Mouse (Mus musculus): ENCODE data around the gene Fosl1. TPM values are rescaled to one million over a fixed set of nuclear protein-coding genes. Genes with fewer than 3 reads are reported as not detected.
"Not testable (repeated sequence)": the region's sequence is repeated elsewhere in the genome, so short reads cannot be mapped to it uniquely, and the experiment has no call there.

The Fosl1 gene
- polyA plus RNA-seq, 1 experiment from 2014 or later, result not detected

- not testable (repeated sequence) for H3K4me3 ChIP-seq (replicated peaks)
Observed at GRCm38 (mm10) chr19:5493301-5493721, 46.0 kb downstream of the Fosl1 start.

GRCm38 (mm10) chr19:5494314-5494713 is 47.0 kb downstream of the Fosl1 start:
- Histone ChIP-seq H3K9me3 (no peaks in the 10 kb centered on the region), H3K4me1 (replicated peaks) (peaks cover 18% of the 10 kb centered on the region), H3K36me3 (peaks cover 64% of the 10 kb centered on the region), H3K4me2 (no peak overlapping the region), H3K9ac (replicated peaks) (no peak overlapping the region), H3K27me3 (no peaks in the 10 kb centered on the region), H3K4me3 (replicated peaks) (no peak overlapping the region), H3K27ac (no peak overlapping the region)
- no peak for ATAC-seq (ENCODE audit: insufficient number of reproducible peaks, insufficient read depth, low FRiP score, low TSS enrichment, low read depth)
- WGBS, result 82% methylated on average over 3 of the region's 3 CpGs

More at GRCm38 (mm10) chr19:5493301-5493721, 46.0 kb downstream of the Fosl1 start:
- WGBS, result 71% methylated on average over 9 of the region's 9 CpGs
- not testable (repeated sequence) for H3K9ac ChIP-seq (replicated peaks); H3K27ac ChIP-seq; H3K27me3 ChIP-seq; H3K9me3 ChIP-seq; H3K4me2 ChIP-seq; ATAC-seq (ENCODE audit: insufficient number of reproducible peaks, insufficient read depth, low FRiP score, low TSS enrichment, low read depth)
- H3K36me3 ChIP-seq, result peaks cover 64% of the 10 kb centered on the region
- H3K4me1 ChIP-seq (replicated peaks), result peaks cover 21% of the 10 kb centered on the region

DNA sequence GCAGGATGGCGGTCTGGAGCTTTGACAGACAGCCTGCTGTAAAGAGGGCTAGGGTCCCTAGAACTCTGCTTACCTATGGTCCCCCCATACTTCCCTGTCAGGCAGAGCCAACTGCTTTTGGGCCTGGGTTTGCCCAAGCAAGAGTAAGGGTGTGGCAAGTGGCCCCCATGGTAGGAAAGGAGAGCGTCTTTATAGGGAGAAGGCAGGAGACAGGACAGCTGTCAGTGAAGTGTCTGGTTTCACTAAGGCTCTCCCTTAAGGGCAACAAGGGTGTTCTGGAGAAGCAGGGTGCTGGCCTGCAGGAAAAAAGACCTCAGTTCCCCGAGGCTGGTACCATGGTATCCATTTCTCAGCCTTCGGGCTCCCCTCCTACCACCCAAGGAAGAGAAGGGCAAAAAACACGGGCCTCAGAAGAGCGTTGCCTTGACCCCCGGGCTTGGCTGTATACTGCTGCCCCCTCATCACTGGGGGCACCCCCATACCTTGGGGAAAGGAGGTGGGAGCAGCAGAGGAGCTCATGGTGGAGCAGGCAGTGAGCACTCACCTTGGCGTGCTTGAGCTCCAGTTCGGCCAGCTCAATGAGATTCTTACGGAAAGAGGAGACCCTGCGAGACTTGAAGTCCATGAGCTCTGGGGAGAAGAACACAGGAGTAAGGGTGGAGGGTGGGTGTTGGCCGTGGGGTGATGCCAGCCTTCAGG is 48.2 kb downstream of the Fosl1 start:
- H3K4me3 ChIP-seq (replicated peaks), result no peak overlapping the region
- no peak overlapping the region for H3K4me2 ChIP-seq
- no peaks in the 10 kb centered on the region for H3K27me3 ChIP-seq
- H3K9me3 ChIP-seq, result no peaks in the 10 kb centered on the region
- H3K4me1 ChIP-seq (replicated peaks), result peaks cover 14% of the 10 kb centered on the region
- ATAC-seq (ENCODE audit: insufficient number of reproducible peaks, insufficient read depth, low FRiP score, low TSS enrichment, low read depth), result no peak
- 83% methylated on average over 12 of the region's 12 CpGs for WGBS
- peaks cover 64% of the 10 kb centered on the region for H3K36me3 ChIP-seq
- H3K9ac ChIP-seq (replicated peaks), result no peak overlapping the region
- H3K27ac ChIP-seq, result no peak overlapping the region

GRCm38 (mm10) chr19:5496052-5496370 is 48.7 kb downstream of the Fosl1 start:
- Histone ChIP-seq H3K4me2 (no peak overlapping the region), H3K36me3 (peaks cover 64% of the 10 kb centered on the region), H3K9me3 (no peaks in the 10 kb centered on the region), H3K9ac (replicated peaks) (no peak overlapping the region), H3K27ac (no peak overlapping the region), H3K4me3 (replicated peaks) (no peak overlapping the region), H3K4me1 (replicated peaks) (peaks cover 14% of the 10 kb centered on the region), H3K27me3 (no peaks in the 10 kb centered on the region)
- no peak for ATAC-seq (ENCODE audit: insufficient number of reproducible peaks, insufficient read depth, low FRiP score, low TSS enrichment, low read depth)
- 82% methylated on average over 16 of the region's 16 CpGs for WGBS

GRCm38 (mm10) chr19:5500330-5500875 is 53.1 kb downstream of the Fosl1 start:
- Histone ChIP-seq H3K36me3 (peaks cover 29% of the 10 kb centered on the region), H3K27me3 (no peaks in the 10 kb centered on the region), H3K9me3 (no peaks in the 10 kb centered on the region), H3K27ac (no peak overlapping the region), H3K9ac (replicated peaks) (no peak overlapping the region), H3K4me2 (no peak overlapping the region), H3K4me3 (replicated peaks) (no peak overlapping the region), H3K4me1 (replicated peaks) (no peaks in the 10 kb centered on the region)
- no peak for ATAC-seq (ENCODE audit: insufficient number of reproducible peaks, insufficient read depth, low FRiP score, low TSS enrichment, low read depth)
- 84% methylated on average over 2 of the region's 2 CpGs for WGBS

DNA sequence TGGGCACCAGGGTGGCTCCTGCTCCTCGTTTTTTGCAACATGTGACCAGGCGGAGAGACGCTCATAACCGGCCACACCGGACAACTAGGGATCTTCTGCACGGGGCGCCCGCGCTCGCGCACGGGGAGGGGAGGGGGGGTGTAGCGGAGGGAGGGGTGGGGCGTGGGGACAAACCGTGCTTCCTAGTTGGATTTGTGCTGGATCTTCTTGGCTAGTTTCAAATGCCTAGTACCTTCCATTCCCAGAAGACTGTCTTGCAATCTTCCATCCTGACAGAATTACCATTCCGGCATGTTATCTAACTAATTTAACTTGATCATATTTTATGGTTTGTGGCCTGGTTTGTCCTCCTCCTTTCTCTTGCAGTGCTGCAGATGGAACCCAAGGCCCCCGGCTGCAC is 56.3 kb downstream of the Fosl1 start, which contains the start of gene 1700020D05Rik:
1700020D05Rik (minus strand) TSS at position 101 of the 400 bp plus-strand sequence.
- no peak within 1 kb of the TSS for H3K9ac ChIP-seq (replicated peaks)
- no peak for ATAC-seq (ENCODE audit: insufficient number of reproducible peaks, insufficient read depth, low FRiP score, low TSS enrichment, low read depth)
- H3K36me3 ChIP-seq, result no peaks in the 10 kb centered on the region; the same call in 1 of the 2 replicates
- peaks cover 7% of the 10 kb centered on the region; the same call in 1 of the 2 replicates for H3K9me3 ChIP-seq
- H3K27ac ChIP-seq, result no peak within 1 kb of the TSS
- H3K4me2 ChIP-seq, result no peak within 1 kb of the TSS
- H3K4me3 ChIP-seq (replicated peaks), result no peak within 1 kb of the TSS
- no peaks in the 10 kb centered on the region for H3K4me1 ChIP-seq (replicated peaks)
- WGBS, result 60% methylated on average over 17 of the region's 17 CpGs
- H3K27me3 ChIP-seq, result no peaks in the 10 kb centered on the region

Other genes starting within 250 kb of the Fosl1 start
- gene Pacs1, start 174.4 kb upstream of the Fosl1 start, polyA plus RNA-seq (2016; fragmentation: Nextera tagmentation; extraction: Ambion mirVana), result 25.9 and 32.2 TPM in 2 replicates
- 380 and 389 TPM in 2 replicates for gene Sf3b2, start 152.1 kb upstream of the Fosl1 start, polyA plus RNA-seq (2016; fragmentation: Nextera tagmentation; extraction: Ambion mirVana)
- 6.1 and 6.7 TPM in 2 replicates for gene Gal3st3, start 149.2 kb upstream of the Fosl1 start, polyA plus RNA-seq (2016; fragmentation: Nextera tagmentation; extraction: Ambion mirVana)
- gene Catsper1, start 111.8 kb upstream of the Fosl1 start, polyA plus RNA-seq (2016; fragmentation: Nextera tagmentation; extraction: Ambion mirVana), result not detected in 2 replicates
- gene Cst6, start 98.0 kb upstream of the Fosl1 start, polyA plus RNA-seq (2016; fragmentation: Nextera tagmentation; extraction: Ambion mirVana), result 1.4 and 1.9 TPM in 2 replicates
- gene Eif1ad, start 80.8 kb upstream of the Fosl1 start, polyA plus RNA-seq (2016; fragmentation: Nextera tagmentation; extraction: Ambion mirVana), result 68.6 and 73.5 TPM in 2 replicates
- gene Banf1, start 80.4 kb upstream of the Fosl1 start, polyA plus RNA-seq (2016; fragmentation: Nextera tagmentation; extraction: Ambion mirVana), result 453 and 465 TPM in 2 replicates
- 111 and 118 TPM in 2 replicates for gene Sart1, start 58.8 kb upstream of the Fosl1 start, polyA plus RNA-seq (2016; fragmentation: Nextera tagmentation; extraction: Ambion mirVana)
- 0.20 TPM in 2 replicates for gene Tsga10ip, start 45.0 kb upstream of the Fosl1 start, polyA plus RNA-seq (2016; fragmentation: Nextera tagmentation; extraction: Ambion mirVana)
- gene Drap1, start 22.6 kb upstream of the Fosl1 start, polyA plus RNA-seq (2016; fragmentation: Nextera tagmentation; extraction: Ambion mirVana), result 310 and 324 TPM in 2 replicates
- 65.0 and 69.1 TPM in 2 replicates for gene AI837181, start 22.4 kb upstream of the Fosl1 start, polyA plus RNA-seq (2016; fragmentation: Nextera tagmentation; extraction: Ambion mirVana)
- gene Ccdc85b, start 10.3 kb downstream of the Fosl1 start, polyA plus RNA-seq (2016; fragmentation: Nextera tagmentation; extraction: Ambion mirVana), result 10.4 and 10.8 TPM in 2 replicates
- gene Fibp, start 13.1 kb downstream of the Fosl1 start, polyA plus RNA-seq (2016; fragmentation: Nextera tagmentation; extraction: Ambion mirVana), result 130 and 140 TPM in 2 replicates
- 2.2 and 2.9 TPM in 2 replicates for gene Ctsw, start 21.0 kb downstream of the Fosl1 start, polyA plus RNA-seq (2016; fragmentation: Nextera tagmentation; extraction: Ambion mirVana)
- gene Efemp2, start 26.4 kb downstream of the Fosl1 start, polyA plus RNA-seq (2016; fragmentation: Nextera tagmentation; extraction: Ambion mirVana), result 138 and 139 TPM in 2 replicates
- 43.4 and 43.7 TPM in 2 replicates for gene Mus81, start 40.9 kb downstream of the Fosl1 start, polyA plus RNA-seq (2016; fragmentation: Nextera tagmentation; extraction: Ambion mirVana)
- gene Cfl1, start 42.9 kb downstream of the Fosl1 start, polyA plus RNA-seq (2016; fragmentation: Nextera tagmentation; extraction: Ambion mirVana), result 2,525 and 2,543 TPM in 2 replicates
- 0.20 and 0.42 TPM in 2 replicates for gene 1700020D05Rik, start 56.2 kb downstream of the Fosl1 start, polyA plus RNA-seq (2016; fragmentation: Nextera tagmentation; extraction: Ambion mirVana)
- gene Snx32, start 63.0 kb downstream of the Fosl1 start, polyA plus RNA-seq (2016; fragmentation: Nextera tagmentation; extraction: Ambion mirVana), result 9.3 and 10.1 TPM in 2 replicates
- 1.2 TPM in 2 replicates for gene Ovol1, start 113.1 kb downstream of the Fosl1 start, polyA plus RNA-seq (2016; fragmentation: Nextera tagmentation; extraction: Ambion mirVana)
- gene Ap5b1, start 120.5 kb downstream of the Fosl1 start, polyA plus RNA-seq (2016; fragmentation: Nextera tagmentation; extraction: Ambion mirVana), result 1.8 TPM in 2 replicates
- 171 and 193 TPM in 2 replicates for gene Rnaseh2c, start 154.3 kb downstream of the Fosl1 start, polyA plus RNA-seq (2016; fragmentation: Nextera tagmentation; extraction: Ambion mirVana)
- gene Kat5, start 162.7 kb downstream of the Fosl1 start, polyA plus RNA-seq (2016; fragmentation: Nextera tagmentation; extraction: Ambion mirVana), result 56.3 and 60.1 TPM in 2 replicates
- 44.7 and 45.9 TPM in 2 replicates for gene Rela, start 189.9 kb downstream of the Fosl1 start, polyA plus RNA-seq (2016; fragmentation: Nextera tagmentation; extraction: Ambion mirVana)
- gene Sipa1, start 216.2 kb downstream of the Fosl1 start, polyA plus RNA-seq (2016; fragmentation: Nextera tagmentation; extraction: Ambion mirVana), result 26.5 and 27.6 TPM in 2 replicates
- gene Map3k11, start 241.2 kb downstream of the Fosl1 start, polyA plus RNA-seq (2016; fragmentation: Nextera tagmentation; extraction: Ambion mirVana), result 19.4 and 19.6 TPM in 2 replicates
- 35.9 and 38.3 TPM in 2 replicates for gene Pcnx3, start 241.4 kb downstream of the Fosl1 start, polyA plus RNA-seq (2016; fragmentation: Nextera tagmentation; extraction: Ambion mirVana)